Mouse (Mus musculus) neural tube, embryonic 11.5 days (tissue): ENCODE results near the gene Abca3. TPM values are rescaled to one million over a fixed set of nuclear protein-coding genes. Genes with fewer than 3 reads are reported as not detected.
A peak's percentile ranks its signal among the peaks of the same experiment; 100 is the strongest.

Source experiments
- ATAC-seq: fragments of 200-750 bp; cut with Nextera tagmentation; 2 replicates; pipeline ENCODE4 v1.8.0; 2017; ENCODE audit warnings: moderate number of reproducible peaks, mild to moderate bottlenecking, moderate TSS enrichment, moderate library complexity; ENCODE audit not compliant: insufficient read depth, low FRiP score, low TSS enrichment
- DNase-seq: peaks from one replicate; pipeline ENCODE4 v3.0.0-alpha.2; 2015; ENCODE audit warnings: low spot score
- H3K27ac ChIP-seq: fragments of 300-500 bp; sonication (generic); 2 replicates; pipeline ENCODE4 v1.5.1; 2014; ENCODE audit warnings: low read depth, mild to moderate bottlenecking, low read length
- H3K27me3 ChIP-seq: fragments of 300-500 bp; sonication (generic); 2 replicates; pipeline ENCODE4 v1.6.1; 2014; ENCODE audit warnings: mild to moderate bottlenecking, low read length, mixed read lengths; ENCODE audit not compliant: control insufficient read depth, insufficient read depth
- H3K36me3 ChIP-seq: fragments of 300-500 bp; sonication (generic); 2 replicates; pipeline ENCODE4 v1.6.1; 2014; ENCODE audit warnings: mild to moderate bottlenecking, low read length, moderate library complexity, mixed read lengths; ENCODE audit not compliant: control insufficient read depth, insufficient read depth
- H3K4me1 ChIP-seq: fragments of 300-500 bp; sonication (generic); 2 replicates; pipeline ENCODE4 v1.6.1; 2014; ENCODE audit warnings: low read length, mixed read lengths; ENCODE audit not compliant: control insufficient read depth, insufficient read depth
- H3K4me2 ChIP-seq: fragments of 300-500 bp; sonication (generic); 2 replicates; pipeline ENCODE4 v1.6.1; 2014; ENCODE audit warnings: low read depth, mild to moderate bottlenecking, moderate library complexity
- H3K4me3 ChIP-seq: fragments of 300-500 bp; sonication (generic); 2 replicates; pipeline ENCODE4 v1.5.1; 2014; ENCODE audit warnings: low read depth, low read length
- H3K9ac ChIP-seq: fragments of 300-500 bp; sonication (generic); 2 replicates; pipeline ENCODE4 v1.6.1; 2014; ENCODE audit warnings: mild to moderate bottlenecking, low read length
- H3K9me3 ChIP-seq: fragments of 300-500 bp; sonication (generic); 2 replicates; pipeline ENCODE4 v1.6.1; 2016; ENCODE audit warnings: low read length; ENCODE audit not compliant: control insufficient read depth
- WGBS: fragments of 180-500 bp; shearing (Covaris S2); extraction: QIAGEN DNeasy Blood & Tissue Kit; methylation state at CpG from one replicate; pipeline ENCODE4 v1.1.7; 2014; 5-methylcytosine and 5-hydroxymethylcytosine counted together
- polyA plus RNA-seq: library from polyadenylated mRNA; unstranded; fragments of >200 nt; fragmentation: Nextera tagmentation; extraction: Ambion mirVana; gene quantifications from 2 replicates; pipeline ENCODE4 v1.2.1, GENCODE M21; 2014

The Abca3 gene
- polyA plus RNA-seq, 1 experiment from 2014 or later, result 20.1 TPM

- H3K27me3 ChIP-seq, result no peaks in the 10 kb centered on the region
- no peaks in the 10 kb centered on the region for H3K4me1 ChIP-seq
- H3K27ac ChIP-seq, result no peak overlapping the region
- peaks cover 5% of the 10 kb centered on the region; the same call in 1 of the 2 replicates for H3K36me3 ChIP-seq
- no peak overlapping the region for H3K4me3 ChIP-seq
- 73% methylated on average over 5 of the region's 5 CpGs for WGBS
- DNase-seq (peak; percentile 31), ATAC-seq (no peak)
- H3K9me3 ChIP-seq, result no peaks in the 10 kb centered on the region
- H3K9ac ChIP-seq, result no peak overlapping the region
- no peak overlapping the region for H3K4me2 ChIP-seq
Measured at GRCm38 (mm10) chr17:24437016-24437415, 85.3 kb downstream of the Abca3 start.

- DNase-seq (no peak), ATAC-seq (no peak)
- no peaks in the 10 kb centered on the region for H3K4me1 ChIP-seq
- peaks cover 21% of the 10 kb centered on the region for H3K36me3 ChIP-seq
- WGBS, result 91% methylated on average over 8 of the region's 8 CpGs
- H3K27me3 ChIP-seq, result no peaks in the 10 kb centered on the region
- no peak overlapping the region for H3K4me3 ChIP-seq
- H3K9ac ChIP-seq, result no peak overlapping the region
- H3K27ac ChIP-seq, result no peak overlapping the region
- no peaks in the 10 kb centered on the region for H3K9me3 ChIP-seq
- no peak overlapping the region for H3K4me2 ChIP-seq
Measured at GRCm38 (mm10) chr17:24440377-24440776, 88.6 kb downstream of the Abca3 start.

- no peaks in the 10 kb centered on the region for H3K27me3 ChIP-seq
- no peaks in the 10 kb centered on the region for H3K9me3 ChIP-seq
- H3K4me2 ChIP-seq, result no peak overlapping the region
- peaks cover 27% of the 10 kb centered on the region for H3K36me3 ChIP-seq
- no peak overlapping the region for H3K9ac ChIP-seq
- no peak overlapping the region for H3K4me3 ChIP-seq
- H3K4me1 ChIP-seq, result no peaks in the 10 kb centered on the region
- no peak for ATAC-seq
- DNase-seq, result no peak
- no peak overlapping the region for H3K27ac ChIP-seq
- 67% methylated on average over 2 of the region's 2 CpGs for WGBS
Measured at GRCm38 (mm10) chr17:24441148-24441547, 89.4 kb downstream of the Abca3 start.

GRCm38 (mm10) chr17:24442107-24442506 is 90.4 kb downstream of the Abca3 start:
- Histone ChIP-seq H3K4me1 (no peaks in the 10 kb centered on the region), H3K4me2 (no peak overlapping the region), H3K36me3 (peaks cover 33% of the 10 kb centered on the region), H3K9ac (no peak overlapping the region), H3K4me3 (no peak overlapping the region), H3K27me3 (no peaks in the 10 kb centered on the region), H3K9me3 (no peaks in the 10 kb centered on the region), H3K27ac (no peak overlapping the region)
- 89% methylated on average over 14 of the region's 14 CpGs for WGBS
- DNase-seq (no peak), ATAC-seq (no peak)

GRCm38 (mm10) chr17:24442632-24443155 is 90.9 kb downstream of the Abca3 start, which contains the start of gene Dnase1l2:
TSS of gene Dnase1l2 (minus strand) at chr17:24443105.
- ATAC-seq (no peak), DNase-seq (no peak)
- Histone ChIP-seq H3K27ac (no peak within 1 kb of the TSS), H3K9ac (no peak within 1 kb of the TSS), H3K27me3 (no peaks in the 10 kb centered on the region), H3K4me3 (no peak within 1 kb of the TSS), H3K4me2 (no peak within 1 kb of the TSS), H3K36me3 (peaks cover 35% of the 10 kb centered on the region), H3K4me1 (no peaks in the 10 kb centered on the region), H3K9me3 (no peaks in the 10 kb centered on the region)
- WGBS, result 87% methylated on average over 7 of the region's 7 CpGs

- 92% methylated on average over 4 of the region's 4 CpGs for WGBS
Measured at GRCm38 (mm10) chr17:24443409-24443808, 91.7 kb downstream of the Abca3 start.

GRCm38 (mm10) chr17:24446590-24446989 is 94.8 kb downstream of the Abca3 start:
- 95% methylated on average over 8 of the region's 8 CpGs for WGBS
- Histone ChIP-seq H3K4me2 (no peak overlapping the region), H3K36me3 (peaks cover 43% of the 10 kb centered on the region), H3K27ac (no peak overlapping the region), H3K9me3 (no peaks in the 10 kb centered on the region), H3K4me3 (no peak overlapping the region), H3K27me3 (no peaks in the 10 kb centered on the region), H3K4me1 (no peaks in the 10 kb centered on the region), H3K9ac (no peak overlapping the region)
- ATAC-seq (no peak), DNase-seq (no peak)

More at GRCm38 (mm10) chr17:24443409-24443808, 91.7 kb downstream of the Abca3 start:
- Histone ChIP-seq H3K9me3 (no peaks in the 10 kb centered on the region), H3K4me3 (no peak overlapping the region), H3K4me1 (no peaks in the 10 kb centered on the region), H3K9ac (no peak overlapping the region), H3K27me3 (no peaks in the 10 kb centered on the region), H3K36me3 (peaks cover 38% of the 10 kb centered on the region), H3K27ac (no peak overlapping the region), H3K4me2 (no peak overlapping the region)
- ATAC-seq (no peak), DNase-seq (no peak)

GRCm38 (mm10) chr17:24449507-24449906 is 97.8 kb downstream of the Abca3 start:
- DNase-seq (no peak), ATAC-seq (no peak)
- Histone ChIP-seq H3K27ac (no peak overlapping the region), H3K27me3 (no peaks in the 10 kb centered on the region), H3K4me1 (peaks cover 7% of the 10 kb centered on the region; the same call in 1 of the 2 replicates), H3K9ac (no peak overlapping the region), H3K4me2 (no peak overlapping the region), H3K36me3 (peaks cover 34% of the 10 kb centered on the region), H3K9me3 (no peaks in the 10 kb centered on the region), H3K4me3 (no peak overlapping the region)
- WGBS, result 86% methylated on average over 6 of the region's 6 CpGs

GRCm38 (mm10) chr17:24451220-24451619 is 99.5 kb downstream of the Abca3 start:
- WGBS, result 86% methylated on average over 6 of the region's 6 CpGs
- Histone ChIP-seq H3K9me3 (no peaks in the 10 kb centered on the region), H3K9ac (no peak overlapping the region), H3K4me1 (peaks cover 7% of the 10 kb centered on the region; the same call in 1 of the 2 replicates), H3K27me3 (no peaks in the 10 kb centered on the region), H3K36me3 (peaks cover 20% of the 10 kb centered on the region), H3K4me2 (no peak overlapping the region), H3K27ac (no peak overlapping the region), H3K4me3 (no peak overlapping the region)
- no peak for DNase-seq
- no peak for ATAC-seq
